Mouse (Mus musculus): ENCODE results near the gene Tspan5.

- TF ChIP-seq POLR2A (IDR thresholded peaks at IDR 0.05; ENCODE audit: insufficient read depth, low read length) (no peak), EP300 (IDR thresholded peaks at IDR 0.05; ENCODE audit: insufficient read depth, low read depth, low read length) (no peak), CTCF (IDR thresholded peaks at IDR 0.05; ENCODE audit: low read depth, low read length) (no peak)
Observed at GRCm38 (mm10) chr3:138936780-138937179, 194.8 kb downstream of the Tspan5 start.

Measured in ES-Bruce4 (cell line).